Mouse (Mus musculus): ENCODE data around the gene Pmis2. TPM values are rescaled to one million over a fixed set of nuclear protein-coding genes. Genes with fewer than 3 reads are reported as not detected.

The Pmis2 gene
- polyA plus RNA-seq, 1 experiment from 2014 or later: not detected

GRCm38 (mm10) chr7:30633762-30634412, 37.5 kb downstream of the Pmis2 start:
- 0 out of 2 replicates have a peak, but pooled peaks have one; percentile 7 for ATAC-seq (ENCODE audit: low read depth)
- no peaks in the 10 kb centered on the region for H3K9me3 ChIP-seq (replicated peaks)
- H3K27ac ChIP-seq: no peak overlapping the region
- WGBS (ENCODE audit: insufficient replicate concordance): 25% methylated on average over 27 of the region's 27 CpGs
- DNase-seq: no peak
- H3K4me2 ChIP-seq: 0 out of 2 replicates have a peak overlapping the region, but pooled peaks have one; percentile 46
- no peak overlapping the region for H3K4me3 ChIP-seq (replicated peaks)
- peaks cover 81% of the 10 kb centered on the region for H3K27me3 ChIP-seq
- H3K9ac ChIP-seq: no peak overlapping the region
- peaks cover 16% of the 10 kb centered on the region for H3K4me1 ChIP-seq (replicated peaks)
- H3K36me3 ChIP-seq: no peaks in the 10 kb centered on the region

GRCm38 (mm10) chr7:30629013-30629412, 42.4 kb downstream of the Pmis2 start:
- H3K36me3 ChIP-seq: peaks cover 7% of the 10 kb centered on the region
- ATAC-seq (ENCODE audit: low read depth) (no peak), DNase-seq (no peak)
- H3K27me3 ChIP-seq: peaks cover 51% of the 10 kb centered on the region
- no peak overlapping the region for H3K4me2 ChIP-seq
- H3K4me3 ChIP-seq (replicated peaks): no peak overlapping the region
- H3K27ac ChIP-seq: no peak overlapping the region
- no peaks in the 10 kb centered on the region for H3K9me3 ChIP-seq (replicated peaks)
- H3K9ac ChIP-seq: no peak overlapping the region
- H3K4me1 ChIP-seq (replicated peaks): peaks cover 23% of the 10 kb centered on the region

- Histone ChIP-seq H3K4me2 (peak overlapping the region; percentile 65), H3K9ac (no peak overlapping the region), H3K4me1 (replicated peaks) (peaks cover 32% of the 10 kb centered on the region), H3K27me3 (peaks cover 28% of the 10 kb centered on the region), H3K27ac (no peak overlapping the region), H3K4me3 (replicated peaks) (0 out of 2 replicates have a peak overlapping the region, but pooled peaks have one; percentile 89), H3K36me3 (peaks cover 31% of the 10 kb centered on the region), H3K9me3 (replicated peaks) (no peaks in the 10 kb centered on the region)
- DNase-seq: no peak
- 71% methylated on average over 5 of the region's 5 CpGs for WGBS (ENCODE audit: insufficient replicate concordance)
- ATAC-seq (ENCODE audit: low read depth): no peak
These were observed 44.8 kb downstream of the Pmis2 start for GRCm38 (mm10) chr7:30626647-30627046.

GRCm38 (mm10) chr7:30625530-30626384, 45.6 kb downstream of the Pmis2 start, which contains the start of gene Cox6b1:
Cox6b1 (minus strand) TSS chr7:30626151.
- ATAC-seq (ENCODE audit: low read depth): peak; percentile 87
- peak within 1 kb of the TSS; percentile 74 for H3K27ac ChIP-seq
- WGBS (ENCODE audit: insufficient replicate concordance): under 1% methylated on average over 44 of the region's 44 CpGs

More at GRCm38 (mm10) chr7:30625530-30626384, 45.6 kb downstream of the Pmis2 start, which contains the start of gene Cox6b1:
- peaks cover 35% of the 10 kb centered on the region for H3K4me1 ChIP-seq (replicated peaks)
- peaks cover 20% of the 10 kb centered on the region for H3K27me3 ChIP-seq
- no peaks in the 10 kb centered on the region for H3K9me3 ChIP-seq (replicated peaks)
- peak; percentile 88 for DNase-seq
- peak within 1 kb of the TSS; percentile 89 for H3K9ac ChIP-seq
- H3K36me3 ChIP-seq: peaks cover 38% of the 10 kb centered on the region
- peak within 1 kb of the TSS; percentile 89 for H3K4me3 ChIP-seq (replicated peaks)
- H3K4me2 ChIP-seq: peak within 1 kb of the TSS; percentile 87

Other genes with a start within 250 kb of the Pmis2 start
- gene Nfkbid, start 249.9 kb downstream of the Pmis2 start, polyA plus RNA-seq (2015; fragmentation: Nextera tagmentation; extraction: Ambion mirVana): 1.2 TPM in 2 replicates
- gene Aplp1, start 226.1 kb downstream of the Pmis2 start, polyA plus RNA-seq (2015; fragmentation: Nextera tagmentation; extraction: Ambion mirVana): 4.6 and 4.7 TPM in 2 replicates
- gene Kirrel2, start 213.9 kb downstream of the Pmis2 start, polyA plus RNA-seq (2015; fragmentation: Nextera tagmentation; extraction: Ambion mirVana): 0.16 and 0.20 TPM in 2 replicates
- gene Nphs1, start 213.3 kb downstream of the Pmis2 start, polyA plus RNA-seq (2015; fragmentation: Nextera tagmentation; extraction: Ambion mirVana): 0.13 and 0.17 TPM in 2 replicates
- gene Prodh2, start 178.0 kb downstream of the Pmis2 start, polyA plus RNA-seq (2015; fragmentation: Nextera tagmentation; extraction: Ambion mirVana): 28.1 and 28.6 TPM in 2 replicates
- 2.0 and 2.3 TPM in 2 replicates for gene Arhgap33, start 136.5 kb downstream of the Pmis2 start, polyA plus RNA-seq (2015; fragmentation: Nextera tagmentation; extraction: Ambion mirVana)
- gene Hspb6, start 119.4 kb downstream of the Pmis2 start, polyA plus RNA-seq (2015; fragmentation: Nextera tagmentation; extraction: Ambion mirVana): 4.4 and 4.6 TPM in 2 replicates
- 1.8 and 2.3 TPM in 2 replicates for gene Proser3, start 119.3 kb downstream of the Pmis2 start, polyA plus RNA-seq (2015; fragmentation: Nextera tagmentation; extraction: Ambion mirVana)
- 25.3 and 31.9 TPM in 2 replicates for gene Lin37, start 111.8 kb downstream of the Pmis2 start, polyA plus RNA-seq (2015; fragmentation: Nextera tagmentation; extraction: Ambion mirVana)
- gene U2af1l4, start 108.3 kb downstream of the Pmis2 start, polyA plus RNA-seq (2015; fragmentation: Nextera tagmentation; extraction: Ambion mirVana): 49.4 TPM in 2 replicates
- 3.4 and 3.8 TPM in 2 replicates for gene Gm49396, start 108.3 kb downstream of the Pmis2 start, polyA plus RNA-seq (2015; fragmentation: Nextera tagmentation; extraction: Ambion mirVana)
- gene Psenen, start 108.0 kb downstream of the Pmis2 start, polyA plus RNA-seq (2015; fragmentation: Nextera tagmentation; extraction: Ambion mirVana): 80.1 and 81.3 TPM in 2 replicates
- 1.6 and 2.1 TPM in 2 replicates for gene Igflr1, start 106.2 kb downstream of the Pmis2 start, polyA plus RNA-seq (2015; fragmentation: Nextera tagmentation; extraction: Ambion mirVana)
- 2.8 and 3.8 TPM in 2 replicates for gene Kmt2b, start 82.9 kb downstream of the Pmis2 start, polyA plus RNA-seq (2015; fragmentation: Nextera tagmentation; extraction: Ambion mirVana)
- 0.09 and 0.20 TPM in 2 replicates for gene Zbtb32, start 72.7 kb downstream of the Pmis2 start, polyA plus RNA-seq (2015; fragmentation: Nextera tagmentation; extraction: Ambion mirVana)
- 0.09 and 0.50 TPM in 2 replicates for gene Upk1a, start 58.8 kb downstream of the Pmis2 start, polyA plus RNA-seq (2015; fragmentation: Nextera tagmentation; extraction: Ambion mirVana)
- 690 and 705 TPM in 2 replicates for gene Cox6b1, start 45.5 kb downstream of the Pmis2 start, polyA plus RNA-seq (2015; fragmentation: Nextera tagmentation; extraction: Ambion mirVana)
- gene Etv2, start 35.8 kb downstream of the Pmis2 start, polyA plus RNA-seq (2015; fragmentation: Nextera tagmentation; extraction: Ambion mirVana): 0.09 TPM in 1 of 2 replicates, not detected in the other
- 58.0 and 59.4 TPM in 2 replicates for gene Rbm42, start 21.3 kb downstream of the Pmis2 start, polyA plus RNA-seq (2015; fragmentation: Nextera tagmentation; extraction: Ambion mirVana)
- 38.2 and 38.7 TPM in 2 replicates for gene Haus5, start 6.6 kb downstream of the Pmis2 start, polyA plus RNA-seq (2015; fragmentation: Nextera tagmentation; extraction: Ambion mirVana)
- 0.34 and 0.37 TPM in 2 replicates for gene 2200002J24Rik, start 27.3 kb upstream of the Pmis2 start, polyA plus RNA-seq (2015; fragmentation: Nextera tagmentation; extraction: Ambion mirVana)
- 1.1 and 1.7 TPM in 2 replicates for gene Atp4a, start 40.6 kb upstream of the Pmis2 start, polyA plus RNA-seq (2015; fragmentation: Nextera tagmentation; extraction: Ambion mirVana)
- 108 and 121 TPM in 2 replicates for gene Tmem147, start 57.9 kb upstream of the Pmis2 start, polyA plus RNA-seq (2015; fragmentation: Nextera tagmentation; extraction: Ambion mirVana)
- not detected in 2 replicates for gene Gapdhs, start 72.1 kb upstream of the Pmis2 start, polyA plus RNA-seq (2015; fragmentation: Nextera tagmentation; extraction: Ambion mirVana)
- 0.08 and 0.22 TPM in 2 replicates for gene Sbsn, start 79.9 kb upstream of the Pmis2 start, polyA plus RNA-seq (2015; fragmentation: Nextera tagmentation; extraction: Ambion mirVana)
- gene Dmkn, start 92.2 kb upstream of the Pmis2 start, polyA plus RNA-seq (2015; fragmentation: Nextera tagmentation; extraction: Ambion mirVana): 0.17 TPM in 1 of 2 replicates, not detected in the other
- gene Krtdap, start 116.3 kb upstream of the Pmis2 start, polyA plus RNA-seq (2015; fragmentation: Nextera tagmentation; extraction: Ambion mirVana): 0.27 TPM in 1 of 2 replicates, not detected in the other
- 0.35 and 0.46 TPM in 2 replicates for gene Ffar2, start 152.2 kb upstream of the Pmis2 start, polyA plus RNA-seq (2015; fragmentation: Nextera tagmentation; extraction: Ambion mirVana)
- gene Ffar3, start 184.6 kb upstream of the Pmis2 start, polyA plus RNA-seq (2015; fragmentation: Nextera tagmentation; extraction: Ambion mirVana): not detected in 2 replicates
- not detected in 2 replicates for gene Ffar1, start 190.0 kb upstream of the Pmis2 start, polyA plus RNA-seq (2015; fragmentation: Nextera tagmentation; extraction: Ambion mirVana)
- 0.07 and 0.16 TPM in 2 replicates for gene Cd22, start 208.7 kb upstream of the Pmis2 start, polyA plus RNA-seq (2015; fragmentation: Nextera tagmentation; extraction: Ambion mirVana)
- gene Mag, start 243.3 kb upstream of the Pmis2 start, polyA plus RNA-seq (2015; fragmentation: Nextera tagmentation; extraction: Ambion mirVana): 0.16 and 0.20 TPM in 2 replicates